Mouse (Mus musculus) lung, adult 2 months (tissue): ENCODE measurements around the gene Ccl22. TPM values are rescaled to one million over a fixed set of nuclear protein-coding genes. Genes with fewer than 3 reads are reported as not detected.

ENCODE experiments used
- DNase-seq: peaks from one replicate; pipeline ENCODE4 v3.0.0; 2022
- H3K4me1 ChIP-seq: fragments of 200-500 bp; 2 replicates; pipeline ENCODE4 v1.6.1; 2011; ENCODE audit warnings: low read length; ENCODE audit not compliant: control insufficient read depth, insufficient read depth
- H3K4me3 ChIP-seq: fragments of 200-500 bp; replicated peaks from 2 replicates; pipeline ENCODE3; 2011; ENCODE audit warnings: low read depth, mild to moderate bottlenecking, control low read depth, low read length; ENCODE audit errors: extremely low read depth
- CTCF ChIP-seq: fragments of 200-500 bp; IDR thresholded peaks from 2 replicates; pipeline ENCODE4 v1.5.1; 2011; ENCODE audit warnings: mild to moderate bottlenecking, low read length, control low read depth; ENCODE audit not compliant: insufficient read depth
- POLR2A ChIP-seq: fragments of 200-500 bp; IDR thresholded peaks from 2 replicates; pipeline ENCODE4 v1.6.1; 2011; ENCODE audit warnings: low read depth, mild to moderate bottlenecking, control low read depth, low read length, borderline replicate concordance; ENCODE audit errors: extremely low read depth
- WGBS: fragments of 180-500 bp; shearing (Covaris S2); methylation state at CpG from one replicate; pipeline ENCODE4 v1.1.7; 2018; 5-methylcytosine and 5-hydroxymethylcytosine counted together
- polyA plus RNA-seq: library from polyadenylated mRNA; depleted of rRNA; stranded (reverse); fragments of >200 nt; gene quantifications from 2 replicates; pipeline ENCODE4 v1.2.3, GENCODE M21; 2012; rRNA removed

Gene Ccl22
- polyA plus RNA-seq, result 11.8 and 11.9 TPM in 2 replicates

GRCm38 (mm10) chr8:94745476-94746184 is at the start of gene Ccl22:
Ccl22 (plus strand) TSS chr8:94745590.
- TF ChIP-seq CTCF, result no peak
- TF ChIP-seq POLR2A, result no peak
- WGBS, result 83% methylated on average over 7 of the region's 7 CpGs
- H3K4me3 ChIP-seq, result no peak within 1 kb of the TSS
- DNase-seq, result no peak
- H3K4me1 ChIP-seq, result no peaks in the 10 kb centered on the region

GRCm38 (mm10) chr8:94695994-94696384 is 49.4 kb upstream of the Ccl22 start, which contains the start of gene Pllp:
Pllp (minus strand) TSS chr8:94696278.
- peaks cover 8% of the 10 kb centered on the region for H3K4me1 ChIP-seq
- peak within 1 kb of the TSS; percentile 69 for H3K4me3 ChIP-seq
- no peak for DNase-seq
- TF ChIP-seq CTCF (no peak), POLR2A (peak; percentile 64; the same call in 1 of the 2 replicates)
- WGBS, result under 1% methylated on average over 41 of the region's 41 CpGs

- Histone ChIP-seq H3K4me3 (no peak overlapping the region), H3K4me1 (peaks cover 8% of the 10 kb centered on the region)
- no peak for TF ChIP-seq CTCF
- no peak for TF ChIP-seq POLR2A
- DNase-seq, result no peak
- WGBS, result 44% methylated on average over 3 of the region's 3 CpGs
These were observed 48.8 kb upstream of the Ccl22 start for GRCm38 (mm10) chr8:94696566-94696965.

GRCm38 (mm10) chr8:94697956-94698355 is 47.4 kb upstream of the Ccl22 start:
- 83% methylated on average over 6 of the region's 6 CpGs for WGBS

GRCm38 (mm10) chr8:94699366-94699765 is 46.0 kb upstream of the Ccl22 start:
- no peak for DNase-seq
- WGBS, result 80% methylated on average over 16 of the region's 16 CpGs
- no peak for TF ChIP-seq CTCF
- no peak for TF ChIP-seq POLR2A
- Histone ChIP-seq H3K4me1 (no peaks in the 10 kb centered on the region), H3K4me3 (no peak overlapping the region)

More at GRCm38 (mm10) chr8:94697956-94698355, 47.4 kb upstream of the Ccl22 start:
- DNase-seq, result no peak
- Histone ChIP-seq H3K4me3 (no peak overlapping the region), H3K4me1 (peaks cover 2% of the 10 kb centered on the region; the same call in 1 of the 2 replicates)
- TF ChIP-seq CTCF, result no peak
- no peak for TF ChIP-seq POLR2A

- no peak for TF ChIP-seq POLR2A
- no peak for TF ChIP-seq CTCF
- WGBS, result 71% methylated on average over 4 of the region's 4 CpGs
These were observed 44.9 kb upstream of the Ccl22 start for GRCm38 (mm10) chr8:94700421-94700935.

GRCm38 (mm10) chr8:94702156-94702555 is 43.2 kb upstream of the Ccl22 start:
- DNase-seq, result no peak
- 66% methylated on average over 3 of the region's 3 CpGs for WGBS
- TF ChIP-seq CTCF (no peak), POLR2A (no peak)
- Histone ChIP-seq H3K4me3 (no peak overlapping the region), H3K4me1 (peaks cover 4% of the 10 kb centered on the region; the same call in 1 of the 2 replicates)

More at GRCm38 (mm10) chr8:94700421-94700935, 44.9 kb upstream of the Ccl22 start:
- H3K4me1 ChIP-seq, result no peaks in the 10 kb centered on the region
- H3K4me3 ChIP-seq, result no peak overlapping the region
- no peak for DNase-seq

- Histone ChIP-seq H3K4me1 (peaks cover 7% of the 10 kb centered on the region; the same call in 1 of the 2 replicates), H3K4me3 (peak overlapping the region; percentile 69)
- peak; percentile 90 for TF ChIP-seq CTCF
- no peak for TF ChIP-seq POLR2A
- WGBS, result under 1% methylated on average over 35 of the region's 35 CpGs
- DNase-seq, result peak; percentile 75
These were observed 42.3 kb upstream of the Ccl22 start for GRCm38 (mm10) chr8:94702844-94703813.

- 1% methylated on average over 35 of the region's 35 CpGs for WGBS
- TF ChIP-seq POLR2A, result no peak
- TF ChIP-seq CTCF, result peak; percentile 91
- DNase-seq, result peak; percentile 100
- Histone ChIP-seq H3K4me3 (peak overlapping the region; percentile 61), H3K4me1 (peaks cover 7% of the 10 kb centered on the region; the same call in 1 of the 2 replicates)
These were observed 41.3 kb upstream of the Ccl22 start for GRCm38 (mm10) chr8:94703972-94704668.
